Mouse (Mus musculus): ENCODE results near the gene Scn5a. TPM values are rescaled to one million over a fixed set of nuclear protein-coding genes. Genes with fewer than 3 reads are reported as not detected.

Scn5a gene
- 0.19 and 0.26 TPM in 2 replicates for polyA plus RNA-seq (2012; rRNA removed)

GRCm38 (mm10) chr9:119578636-119579438 is at the start of gene Scn5a:
Scn5a (minus strand) TSS chr9:119579016.

GRCm38 (mm10) chr9:119444738-119445429 is 133.9 kb downstream of the Scn5a start, which contains the start of gene Exog:
Exog (plus strand) TSS chr9:119444943.

Other genes with a start within 250 kb of the Scn5a start
- gene Acaa1a, start 239.3 kb downstream of the Scn5a start, polyA plus RNA-seq (2012; rRNA removed) = 248 and 519 TPM in 2 replicates
- gene Myd88, start 237.6 kb downstream of the Scn5a start, polyA plus RNA-seq (2012; rRNA removed) = 10.9 and 14.1 TPM in 2 replicates
- 2.9 TPM in 2 replicates for gene Xylb, start 221.6 kb downstream of the Scn5a start, polyA plus RNA-seq (2012; rRNA removed)
- not detected in 2 replicates for gene Slc22a14, start 213.5 kb downstream of the Scn5a start, polyA plus RNA-seq (2012; rRNA removed)
- 1.5 and 2.4 TPM in 2 replicates for gene Acvr2b, start 176.9 kb downstream of the Scn5a start, polyA plus RNA-seq (2012; rRNA removed)
- 1.3 and 2.4 TPM in 2 replicates for gene Exog, start 134.1 kb downstream of the Scn5a start, polyA plus RNA-seq (2012; rRNA removed)
- gene Scn10a, start 140.3 kb upstream of the Scn5a start, polyA plus RNA-seq (2012; rRNA removed) = not detected in 2 replicates
- not detected in 2 replicates for gene Scn11a, start 246.4 kb upstream of the Scn5a start, polyA plus RNA-seq (2012; rRNA removed)